Mouse (Mus musculus): ENCODE results near the gene Ncor2. TPM values are rescaled to one million over a fixed set of nuclear protein-coding genes. Genes with fewer than 3 reads are reported as not detected.

The Ncor2 gene
- 14.3 and 19.8 TPM in 2 replicates for polyA plus RNA-seq (2015; fragmentation: Nextera tagmentation; extraction: Ambion mirVana)

- peak; percentile 90 for DNase-seq (ENCODE audit: low spot score)
Measured at GRCm38 (mm10) chr5:125179007-125179734, at the start of gene Ncor2. TSS of gene Ncor2 (minus strand) at chr5:125179219.

- no peak for DNase-seq (ENCODE audit: low spot score)
Measured at GRCm38 (mm10) chr5:125227699-125228098, 48.7 kb upstream of the Ncor2 start.

GRCm38 (mm10) chr5:125226229-125226634 is 47.2 kb upstream of the Ncor2 start:
- no peak for DNase-seq (ENCODE audit: low spot score)

GRCm38 (mm10) chr5:125224925-125225324 is 45.9 kb upstream of the Ncor2 start:
- no peak for DNase-seq (ENCODE audit: low spot score)

- DNase-seq (ENCODE audit: low spot score) = no peak
Measured at GRCm38 (mm10) chr5:125223961-125224360, 44.9 kb upstream of the Ncor2 start.

- DNase-seq (ENCODE audit: low spot score) = no peak
Measured at GRCm38 (mm10) chr5:125222706-125223105, 43.7 kb upstream of the Ncor2 start.

GRCm38 (mm10) chr5:125221868-125222267 is 42.8 kb upstream of the Ncor2 start:
- no peak for DNase-seq (ENCODE audit: low spot score)

- DNase-seq (ENCODE audit: low spot score) = no peak
Measured at GRCm38 (mm10) chr5:125217426-125218170, 38.6 kb upstream of the Ncor2 start.

- peak; percentile 92 for DNase-seq (ENCODE audit: low spot score)
Measured at GRCm38 (mm10) chr5:125215930-125216459, 37.0 kb upstream of the Ncor2 start.

- DNase-seq (ENCODE audit: low spot score) = no peak
Measured at GRCm38 (mm10) chr5:125215346-125215929, 36.4 kb upstream of the Ncor2 start.

- DNase-seq (ENCODE audit: low spot score) = no peak
Measured at GRCm38 (mm10) chr5:125214064-125214463, 35.0 kb upstream of the Ncor2 start.

GRCm38 (mm10) chr5:125204910-125205309 is 25.9 kb upstream of the Ncor2 start:
- peak; percentile 35 for DNase-seq (ENCODE audit: low spot score)

- no peak for DNase-seq (ENCODE audit: low spot score)
Measured at GRCm38 (mm10) chr5:125204199-125204815, 25.3 kb upstream of the Ncor2 start.

GRCm38 (mm10) chr5:125203759-125204158 is 24.7 kb upstream of the Ncor2 start:
- no peak for DNase-seq (ENCODE audit: low spot score)

GRCm38 (mm10) chr5:125203099-125203498 is 24.1 kb upstream of the Ncor2 start:
- DNase-seq (ENCODE audit: low spot score) = no peak

- no peak for DNase-seq (ENCODE audit: low spot score)
Measured at GRCm38 (mm10) chr5:125202100-125202499, 23.1 kb upstream of the Ncor2 start.

GRCm38 (mm10) chr5:125199086-125199485 is 20.1 kb upstream of the Ncor2 start:
- DNase-seq (ENCODE audit: low spot score) = no peak

- peak; percentile 40 for DNase-seq (ENCODE audit: low spot score)
Measured at GRCm38 (mm10) chr5:125197325-125197724, 18.3 kb upstream of the Ncor2 start.

GRCm38 (mm10) chr5:125196054-125196453 is 17.0 kb upstream of the Ncor2 start:
- no peak for DNase-seq (ENCODE audit: low spot score)

- no peak for DNase-seq (ENCODE audit: low spot score)
Measured at GRCm38 (mm10) chr5:125195142-125195541, 16.1 kb upstream of the Ncor2 start.
